Mouse (Mus musculus) brown adipose tissue, adult 24 weeks (tissue): ENCODE measurements around the gene Gid4. TPM values are rescaled to one million over a fixed set of nuclear protein-coding genes. Genes with fewer than 3 reads are reported as not detected.

ENCODE experiments used
- H3K27ac ChIP-seq: fragments of 200-500 bp; replicated peaks from 2 replicates; pipeline ENCODE4 v1.5.1; 2012; ENCODE audit warnings: low read depth, mild to moderate bottlenecking, low read length
- H3K4me1 ChIP-seq: fragments of 200-500 bp; 2 replicates; pipeline ENCODE4 v1.6.1; 2012; ENCODE audit warnings: low read length, mixed read lengths; ENCODE audit not compliant: control insufficient read depth, insufficient read depth, insufficient read length
- H3K4me3 ChIP-seq: fragments of 200-500 bp; 2 replicates; pipeline ENCODE4 v1.5.1; 2012; ENCODE audit warnings: low read depth, mild to moderate bottlenecking, low read length, moderate library complexity; ENCODE audit not compliant: insufficient read depth
- polyA plus RNA-seq: library from polyadenylated mRNA; stranded (reverse); fragments of >200 nt; gene quantifications from 2 replicates; pipeline ENCODE4 v1.2.4, GENCODE M21; 2012; ENCODE audit not compliant: missing spikeins, insufficient read depth, insufficient read length

The Gid4 gene
- polyA plus RNA-seq, 1 experiment = 87.5 TPM

DNA sequence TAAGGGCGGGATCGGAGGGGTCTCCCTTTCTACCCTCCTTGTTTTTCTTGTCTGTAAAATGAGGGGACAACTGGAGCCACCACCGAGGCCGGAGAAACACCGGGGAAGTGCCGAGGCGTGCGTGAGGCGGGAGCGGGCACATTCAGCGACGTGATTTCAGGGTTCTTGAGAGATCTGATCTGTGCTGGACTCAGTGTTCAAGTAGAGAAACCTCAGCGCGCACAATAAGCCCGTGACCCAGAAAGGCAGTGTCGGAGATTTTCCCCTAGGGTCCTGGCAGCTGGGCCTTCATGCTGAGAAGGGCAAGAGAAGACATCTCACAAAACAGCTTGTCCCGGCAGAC, 37.8 kb downstream of the Gid4 start:
- Histone ChIP-seq H3K4me3 (peak overlapping the region; percentile 82), H3K27ac (peak overlapping the region; percentile 33; the same call in 1 of the 2 replicates), H3K4me1 (no peaks in the 10 kb centered on the region; the same call in 1 of the 2 replicates)

DNA sequence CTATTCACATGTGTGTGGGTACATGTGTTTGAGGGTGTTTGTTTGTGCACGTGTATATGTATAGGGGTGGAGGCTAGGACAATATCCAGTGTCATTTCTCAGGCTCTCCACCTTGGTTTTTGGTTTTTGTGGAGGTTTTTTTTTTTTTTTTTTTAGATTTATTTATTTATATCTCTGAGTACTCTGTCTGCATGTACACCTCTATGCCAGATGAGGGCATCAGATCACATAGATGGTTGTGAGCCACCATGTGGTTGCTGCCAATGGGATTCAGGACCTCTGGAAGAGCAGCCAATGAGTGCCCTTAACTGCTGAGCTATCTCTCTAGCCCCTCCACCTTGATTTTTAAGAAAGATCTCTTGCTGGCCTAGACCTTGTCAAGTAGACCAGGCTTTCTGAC, 41.0 kb downstream of the Gid4 start:
- Histone ChIP-seq H3K4me1 (no peaks in the 10 kb centered on the region; the same call in 1 of the 2 replicates), H3K27ac (no peak overlapping the region), H3K4me3 (no peak overlapping the region)

DNA sequence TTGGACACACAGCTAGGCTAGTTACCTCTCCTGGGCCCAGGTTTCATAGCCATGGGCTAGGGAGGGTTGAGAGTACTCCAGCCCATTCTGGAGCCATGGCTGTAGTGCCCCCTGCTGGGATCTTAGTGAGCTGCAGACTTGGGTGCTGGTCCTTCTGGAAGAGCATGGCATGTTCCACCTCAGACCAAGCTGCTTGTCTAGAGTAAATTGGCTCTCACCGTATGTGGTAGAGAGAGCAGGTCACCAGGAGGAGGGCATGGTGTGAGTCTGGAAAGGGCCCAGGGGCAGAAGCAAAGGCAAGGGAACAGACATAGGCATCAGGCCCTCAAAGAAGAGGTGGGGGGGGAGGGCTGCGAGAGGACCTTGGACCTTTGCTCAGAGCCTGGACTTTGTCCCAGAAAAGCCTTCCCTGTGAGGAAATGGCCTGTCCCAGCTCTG, 49.0 kb downstream of the Gid4 start:
- no peaks in the 10 kb centered on the region for H3K4me1 ChIP-seq
- no peak overlapping the region for H3K27ac ChIP-seq
- no peak overlapping the region for H3K4me3 ChIP-seq

DNA sequence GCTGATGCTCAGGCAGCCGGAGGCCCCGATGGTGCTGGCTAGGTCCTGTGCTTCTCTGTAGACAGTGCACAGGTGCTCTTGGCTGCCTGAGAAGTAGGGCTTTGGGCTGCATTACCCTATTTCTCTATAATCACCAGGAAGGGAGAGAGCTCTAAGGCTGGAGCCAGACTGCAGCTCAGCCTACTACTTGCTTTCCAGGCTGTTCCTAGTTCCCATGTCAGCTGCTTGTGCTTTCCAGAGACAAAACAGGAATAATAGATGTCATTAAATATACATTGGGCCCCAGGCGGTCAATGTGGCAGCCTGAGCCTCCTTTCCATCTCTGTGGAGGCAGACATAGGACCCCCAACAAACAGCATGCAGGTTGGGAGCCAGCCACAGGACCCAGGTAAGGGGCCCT, 52.1 kb downstream of the Gid4 start, which contains the start of gene Myo15:
Gene Myo15 (plus strand): TSS at position 301 of the 400 bp plus-strand sequence.
- no peak within 1 kb of the TSS for H3K27ac ChIP-seq
- H3K4me3 ChIP-seq = no peak within 1 kb of the TSS
- no peaks in the 10 kb centered on the region for H3K4me1 ChIP-seq

DNA sequence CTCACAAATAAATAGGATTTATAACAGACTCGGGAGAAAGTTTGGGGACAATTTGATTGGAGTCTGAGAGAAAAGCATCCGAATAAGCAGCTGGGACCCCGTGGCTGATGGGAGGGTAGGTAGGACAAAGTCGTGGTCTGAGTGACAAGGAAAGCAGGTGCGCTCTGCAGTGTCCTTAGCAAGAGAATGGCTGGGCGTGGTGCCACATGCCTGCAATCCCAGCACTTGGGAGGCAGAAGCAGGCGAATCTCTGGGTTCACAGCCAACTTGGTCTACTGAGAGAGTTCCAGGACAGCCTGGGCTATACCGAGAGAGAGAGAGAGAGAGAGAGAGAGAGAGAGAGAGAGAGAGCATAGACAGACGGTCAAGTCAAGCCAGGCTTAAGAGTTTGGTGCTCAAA, 53.8 kb downstream of the Gid4 start:
- Histone ChIP-seq H3K27ac (no peak overlapping the region), H3K4me3 (no peak overlapping the region), H3K4me1 (no peaks in the 10 kb centered on the region)

DNA sequence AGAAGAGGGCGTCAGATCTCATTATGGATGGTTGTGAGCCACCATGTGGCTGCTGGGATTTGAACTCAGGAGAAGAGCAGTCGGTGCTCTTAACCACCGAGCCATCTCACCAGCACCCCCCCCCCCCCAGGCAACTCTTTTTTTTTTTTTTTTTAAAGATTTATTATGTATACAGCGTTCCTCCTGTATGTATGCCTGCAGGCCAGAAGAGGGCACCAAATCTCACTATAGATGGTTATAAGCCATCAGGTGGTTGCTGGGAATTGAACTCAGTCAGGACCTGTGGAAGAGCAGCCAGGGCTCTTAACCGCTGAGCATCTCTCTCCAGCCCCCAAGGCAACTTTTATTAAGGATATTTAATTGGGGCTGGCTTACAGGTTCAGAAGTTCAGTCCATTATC, 57.6 kb downstream of the Gid4 start:
- no peaks in the 10 kb centered on the region for H3K4me1 ChIP-seq
- H3K4me3 ChIP-seq = no peak overlapping the region
- H3K27ac ChIP-seq = no peak overlapping the region

DNA sequence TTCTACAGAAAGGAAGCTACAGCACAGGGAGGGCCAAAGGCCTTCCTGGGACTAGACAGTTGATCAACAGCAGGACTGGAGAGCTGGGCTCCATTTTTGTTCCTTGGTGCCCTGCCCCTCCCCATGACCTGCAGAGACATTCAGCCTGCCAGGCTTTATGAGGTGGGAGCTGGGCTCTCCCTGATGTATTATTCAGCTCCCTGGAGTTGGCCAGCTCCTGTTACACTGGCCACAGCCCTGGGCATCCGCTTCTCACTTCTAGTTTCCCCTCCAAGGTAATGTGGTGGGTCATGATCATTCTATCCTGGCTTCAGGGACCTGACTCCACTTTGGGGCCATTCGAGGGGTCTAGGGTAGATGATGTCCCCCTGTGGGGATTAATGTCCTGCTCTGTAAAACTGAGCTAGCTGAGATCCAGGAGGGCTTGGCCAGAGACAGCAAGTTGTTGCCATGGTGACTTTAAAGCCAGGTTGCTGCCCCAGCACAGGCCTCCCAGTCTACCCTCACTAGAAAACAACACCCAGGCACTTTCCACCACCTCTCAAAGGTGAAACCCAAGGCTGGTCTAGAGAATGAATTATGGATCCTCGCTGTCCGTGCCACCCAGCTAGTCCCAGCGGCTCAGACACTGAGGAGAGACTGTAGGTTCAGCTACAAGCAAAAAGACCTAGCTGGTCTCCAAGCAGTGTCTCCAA, 58.9 kb downstream of the Gid4 start:
- Histone ChIP-seq H3K4me1 (no peaks in the 10 kb centered on the region), H3K4me3 (no peak overlapping the region), H3K27ac (no peak overlapping the region)

DNA sequence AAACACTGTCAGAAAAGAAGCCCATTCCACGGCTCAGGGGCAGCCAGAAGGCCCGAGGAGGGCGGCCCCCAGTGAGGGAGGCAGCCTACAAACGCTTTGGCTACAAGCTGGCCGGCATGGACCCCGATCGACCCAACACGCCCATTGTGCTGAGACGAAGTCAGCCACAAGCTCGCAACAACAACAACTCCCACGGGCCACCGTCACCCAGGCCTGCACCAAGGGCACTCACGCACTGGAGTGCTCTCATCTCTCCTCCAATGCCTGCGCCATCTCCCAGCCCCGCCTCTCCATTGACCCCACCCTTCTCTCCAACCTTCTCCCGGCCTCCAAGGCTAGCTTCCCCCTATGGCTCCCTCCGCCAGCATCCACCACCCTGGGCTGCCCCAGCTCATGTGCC, 61.2 kb downstream of the Gid4 start:
- no peak overlapping the region for H3K4me3 ChIP-seq
- H3K27ac ChIP-seq = no peak overlapping the region
- no peaks in the 10 kb centered on the region for H3K4me1 ChIP-seq

DNA sequence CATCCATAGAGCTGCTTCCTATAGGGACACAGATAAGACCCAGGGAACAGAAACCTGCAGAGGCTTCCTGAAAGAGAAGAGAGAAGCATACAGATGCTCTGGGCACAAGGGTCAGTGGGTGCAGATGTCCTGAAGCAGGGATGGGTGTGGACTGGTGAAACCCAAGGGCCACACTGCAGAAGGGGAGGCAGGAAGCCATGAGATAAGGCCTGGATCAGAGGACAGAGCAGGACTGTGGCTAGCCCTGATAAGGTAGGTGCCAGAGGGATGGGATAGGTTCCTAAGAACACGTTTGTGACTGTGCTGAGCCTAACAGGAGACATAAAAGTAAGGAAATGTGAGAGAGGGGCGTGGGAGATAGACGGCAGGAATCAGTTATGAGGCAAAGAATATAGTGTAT, 69.3 kb downstream of the Gid4 start:
- Histone ChIP-seq H3K4me1 (no peaks in the 10 kb centered on the region), H3K4me3 (no peak overlapping the region), H3K27ac (no peak overlapping the region)

DNA sequence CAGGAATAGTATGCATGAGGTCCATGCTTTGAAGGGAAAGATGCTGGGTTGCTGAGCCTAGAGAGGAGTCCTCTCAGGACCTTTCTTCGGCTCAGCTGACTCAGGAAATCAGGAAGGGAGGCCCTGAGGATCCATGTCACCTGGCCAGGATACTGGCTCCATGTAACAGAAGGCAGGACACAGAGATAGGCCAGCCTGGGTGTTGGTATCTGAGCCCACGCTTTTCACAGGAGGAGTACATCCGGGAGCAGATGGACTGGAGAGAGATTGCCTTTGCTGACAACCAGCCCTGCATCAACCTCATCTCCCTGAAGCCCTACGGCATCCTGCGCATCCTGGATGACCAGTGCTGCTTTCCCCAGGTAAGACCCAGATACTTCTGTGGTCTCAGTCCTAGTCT, 75.8 kb downstream of the Gid4 start:
- no peak overlapping the region for H3K27ac ChIP-seq
- no peaks in the 10 kb centered on the region for H3K4me1 ChIP-seq
- no peak overlapping the region for H3K4me3 ChIP-seq

DNA sequence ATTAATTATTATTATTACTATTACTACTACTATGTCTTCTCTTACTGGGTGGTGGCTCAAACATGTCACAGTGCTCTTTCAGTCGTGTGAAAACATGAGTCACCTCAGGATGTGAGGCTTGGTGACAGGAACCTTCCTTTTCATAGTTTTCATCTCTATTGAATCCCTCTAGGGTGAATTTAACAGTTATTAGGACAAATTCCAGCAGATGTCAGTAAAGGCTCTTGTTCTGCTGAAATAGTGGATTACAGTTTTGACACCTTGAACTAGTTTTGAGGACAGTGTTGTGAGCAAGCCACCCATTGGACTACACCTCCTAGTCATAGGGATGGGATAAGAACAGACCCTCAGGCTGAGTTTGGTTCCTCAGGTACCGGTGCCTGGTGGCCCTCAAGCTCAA, 78.7 kb downstream of the Gid4 start:
- Histone ChIP-seq H3K4me3 (no peak overlapping the region), H3K27ac (no peak overlapping the region), H3K4me1 (no peaks in the 10 kb centered on the region)

Other genes with a start within 250 kb of the Gid4 start
- gene Srebf1, start 194.6 kb upstream of the Gid4 start, polyA plus RNA-seq = 192 and 233 TPM in 2 replicates
- 27.4 and 27.6 TPM in 2 replicates for gene Tom1l2, start 64.2 kb upstream of the Gid4 start, polyA plus RNA-seq
- gene Drc3, start 63.8 kb upstream of the Gid4 start, polyA plus RNA-seq = 1.2 and 1.8 TPM in 2 replicates
- 156 and 170 TPM in 2 replicates for gene Atpaf2, start 1.3 kb downstream of the Gid4 start, polyA plus RNA-seq
- 39.2 and 42.3 TPM in 2 replicates for gene Drg2, start 37.4 kb downstream of the Gid4 start, polyA plus RNA-seq
- not detected in 2 replicates for gene Myo15, start 52.2 kb downstream of the Gid4 start, polyA plus RNA-seq
- 29.3 and 30.4 TPM in 2 replicates for gene Alkbh5, start 119.2 kb downstream of the Gid4 start, polyA plus RNA-seq